Mouse (Mus musculus) testis, adult 2 months (tissue): ENCODE data around the gene Fstl4. TPM values are rescaled to one million over a fixed set of nuclear protein-coding genes. Genes with fewer than 3 reads are reported as not detected.

ENCODE experiments used
- H3K27ac ChIP-seq: fragments of 200-500 bp; 2 replicates; pipeline ENCODE4 v1.5.1; 2012; ENCODE audit warnings: low read depth, low read length; ENCODE audit not compliant: control insufficient read depth, insufficient read depth
- H3K27me3 ChIP-seq: fragments of 200-500 bp; 2 replicates; pipeline ENCODE4 v1.6.1; 2012; ENCODE audit warnings: mild to moderate bottlenecking, low read length, moderate library complexity; ENCODE audit not compliant: control insufficient read depth, insufficient read depth
- H3K36me3 ChIP-seq: fragments of 200-500 bp; 2 replicates; pipeline ENCODE4 v1.6.1; 2012; ENCODE audit warnings: mild to moderate bottlenecking, low read length; ENCODE audit not compliant: control insufficient read depth, insufficient read depth
- H3K4me1 ChIP-seq: fragments of 200-500 bp; 2 replicates; pipeline ENCODE4 v1.6.1; 2012; ENCODE audit warnings: low read length; ENCODE audit not compliant: control insufficient read depth, insufficient read depth
- H3K4me3 ChIP-seq: fragments of 200-500 bp; 2 replicates; pipeline ENCODE4 v1.5.1; 2012; ENCODE audit warnings: low read depth, mild to moderate bottlenecking, low read length, moderate library complexity, mixed read lengths; ENCODE audit not compliant: control insufficient read depth
- CTCF ChIP-seq: fragments of 200-500 bp; IDR thresholded peaks from 2 replicates; pipeline ENCODE4 v1.5.1; 2012; ENCODE audit warnings: low read depth, mild to moderate bottlenecking, inconsistent platforms, low read length, moderate library complexity; ENCODE audit not compliant: control insufficient read depth, insufficient read depth, insufficient replicate concordance
- POLR2A ChIP-seq: fragments of 200-500 bp; IDR thresholded peaks from 2 replicates; pipeline ENCODE4 v1.6.1; 2012; ENCODE audit warnings: low read depth, mild to moderate bottlenecking, inconsistent platforms, low read length, moderate library complexity; ENCODE audit not compliant: control insufficient read depth
- polyA plus RNA-seq: library from polyadenylated mRNA; depleted of rRNA; stranded (reverse); fragments of >200 nt; gene quantifications from 2 replicates; pipeline ENCODE4 v1.2.3, GENCODE M21; 2012

Gene Fstl4
- polyA plus RNA-seq, 1 experiment, result 0.22 TPM

DNA sequence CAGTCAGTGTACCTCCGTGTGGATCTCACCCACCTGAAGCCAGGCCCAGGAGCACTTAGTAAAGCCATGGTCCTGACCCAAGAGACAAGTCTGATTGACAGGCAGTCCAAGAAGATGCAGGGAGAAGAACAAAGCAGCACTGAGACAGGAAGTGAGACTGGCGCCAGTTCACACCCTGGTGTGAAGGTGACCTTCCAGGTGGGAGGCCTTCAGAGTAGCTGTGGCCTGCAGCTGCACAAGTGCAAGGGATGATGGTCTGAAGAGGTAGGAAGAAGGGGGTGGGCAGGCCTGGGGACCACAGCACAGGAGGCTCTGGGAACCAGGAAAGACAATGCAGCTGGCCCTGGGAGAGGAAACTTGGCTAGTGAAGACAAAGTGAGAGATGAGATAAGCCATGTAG lies 351.9 kb downstream of the Fstl4 start:
- Histone ChIP-seq H3K4me3 (no peak overlapping the region), H3K27me3 (no peaks in the 10 kb centered on the region), H3K27ac (no peak overlapping the region), H3K4me1 (no peaks in the 10 kb centered on the region), H3K36me3 (no peaks in the 10 kb centered on the region)
- TF ChIP-seq POLR2A (no peak), CTCF (no peak)

GRCm38 (mm10) chr11:53118226-53118965 lies 354.0 kb downstream of the Fstl4 start:
- no peaks in the 10 kb centered on the region for H3K27me3 ChIP-seq
- H3K27ac ChIP-seq, result no peak overlapping the region
- no peaks in the 10 kb centered on the region for H3K36me3 ChIP-seq
- no peak overlapping the region for H3K4me3 ChIP-seq
- no peaks in the 10 kb centered on the region for H3K4me1 ChIP-seq
- TF ChIP-seq POLR2A, result no peak
- no peak for TF ChIP-seq CTCF

DNA sequence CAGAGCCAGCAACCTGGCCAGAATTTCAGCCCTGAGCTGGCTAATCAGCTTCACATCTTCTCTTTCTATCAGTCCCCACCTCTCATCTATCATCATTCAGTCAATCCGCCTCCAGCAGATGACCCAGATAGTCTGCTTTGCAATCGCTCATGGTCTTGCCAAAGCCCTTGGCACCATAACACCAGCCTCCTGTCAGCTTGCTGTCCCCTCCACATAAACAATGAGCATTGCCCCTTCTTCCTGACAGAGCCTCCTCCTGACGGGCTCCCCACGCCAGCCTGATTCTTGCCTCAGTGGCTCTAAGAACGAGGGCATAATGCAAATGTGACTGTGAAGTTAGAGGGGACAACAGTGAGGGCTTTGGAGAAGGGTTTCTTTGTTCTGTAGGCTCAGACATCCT lies 355.5 kb downstream of the Fstl4 start:
- H3K27me3 ChIP-seq, result no peaks in the 10 kb centered on the region
- H3K36me3 ChIP-seq, result no peaks in the 10 kb centered on the region
- H3K4me3 ChIP-seq, result no peak overlapping the region
- no peak for TF ChIP-seq POLR2A
- TF ChIP-seq CTCF, result no peak
- no peak overlapping the region for H3K27ac ChIP-seq
- no peaks in the 10 kb centered on the region for H3K4me1 ChIP-seq

GRCm38 (mm10) chr11:53121208-53121607 lies 356.8 kb downstream of the Fstl4 start:
- TF ChIP-seq POLR2A (no peak), CTCF (no peak)
- H3K36me3 ChIP-seq, result no peaks in the 10 kb centered on the region
- H3K4me1 ChIP-seq, result no peaks in the 10 kb centered on the region
- H3K27ac ChIP-seq, result no peak overlapping the region
- H3K4me3 ChIP-seq, result no peak overlapping the region
- no peaks in the 10 kb centered on the region for H3K27me3 ChIP-seq

GRCm38 (mm10) chr11:53124799-53125198 lies 360.4 kb downstream of the Fstl4 start:
- H3K27ac ChIP-seq, result no peak overlapping the region
- no peak for TF ChIP-seq POLR2A
- TF ChIP-seq CTCF, result no peak
- H3K4me3 ChIP-seq, result no peak overlapping the region
- H3K27me3 ChIP-seq, result no peaks in the 10 kb centered on the region
- H3K4me1 ChIP-seq, result no peaks in the 10 kb centered on the region
- H3K36me3 ChIP-seq, result no peaks in the 10 kb centered on the region

DNA sequence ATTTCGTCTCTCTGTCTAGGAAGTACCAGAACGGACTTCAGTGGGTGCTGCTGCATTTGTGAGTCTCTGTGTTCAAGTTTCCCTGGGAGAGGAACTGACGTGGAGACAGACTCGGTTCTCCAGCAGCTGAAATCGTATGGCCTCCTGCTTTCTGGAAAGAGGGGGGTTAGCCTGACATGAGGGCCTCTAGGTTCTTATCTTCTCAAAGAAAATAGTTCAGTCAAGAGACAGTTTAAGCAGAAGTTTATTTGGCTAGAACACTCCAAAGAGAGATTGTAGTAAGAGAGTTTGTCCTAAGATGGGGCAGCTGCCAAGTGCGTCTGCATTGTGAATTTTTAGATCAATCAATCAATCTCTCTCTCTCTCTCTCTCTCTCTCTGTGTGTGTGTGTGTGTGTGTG lies 362.2 kb downstream of the Fstl4 start:
- Histone ChIP-seq H3K27ac (no peak overlapping the region), H3K36me3 (no peaks in the 10 kb centered on the region), H3K4me3 (no peak overlapping the region), H3K4me1 (no peaks in the 10 kb centered on the region), H3K27me3 (no peaks in the 10 kb centered on the region)
- TF ChIP-seq POLR2A (no peak), CTCF (no peak)

DNA sequence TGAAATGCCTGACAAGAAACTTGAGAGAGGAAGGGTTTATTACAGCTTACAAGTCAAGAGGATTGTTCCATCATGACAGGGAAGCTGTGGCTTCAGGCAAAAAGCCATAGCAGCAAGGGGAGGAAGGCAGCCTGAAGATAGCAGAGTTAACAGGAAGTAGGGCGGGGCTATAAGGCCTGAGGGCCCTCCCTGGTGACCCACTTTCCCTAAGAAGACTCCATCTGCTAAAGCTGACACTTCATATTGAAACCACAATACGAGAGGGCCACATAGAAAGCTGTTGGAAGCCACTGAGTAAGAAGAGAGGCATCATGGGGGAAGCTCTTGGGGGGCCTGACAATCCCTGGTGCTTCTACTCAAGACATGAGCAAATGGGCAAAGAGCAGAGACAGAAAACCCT lies 364.2 kb downstream of the Fstl4 start:
- no peak overlapping the region for H3K27ac ChIP-seq
- H3K4me3 ChIP-seq, result no peak overlapping the region
- H3K36me3 ChIP-seq, result no peaks in the 10 kb centered on the region
- no peak for TF ChIP-seq POLR2A
- no peak for TF ChIP-seq CTCF
- no peaks in the 10 kb centered on the region for H3K27me3 ChIP-seq
- no peaks in the 10 kb centered on the region for H3K4me1 ChIP-seq

- no peak overlapping the region for H3K4me3 ChIP-seq
These were observed 368.1 kb downstream of the Fstl4 start for GRCm38 (mm10) chr11:53132406-53133035.

More at GRCm38 (mm10) chr11:53132406-53133035, 368.1 kb downstream of the Fstl4 start:
- H3K4me1 ChIP-seq, result no peaks in the 10 kb centered on the region
- no peak overlapping the region for H3K27ac ChIP-seq
- no peak for TF ChIP-seq CTCF
- no peak for TF ChIP-seq POLR2A
- H3K27me3 ChIP-seq, result no peaks in the 10 kb centered on the region
- H3K36me3 ChIP-seq, result no peaks in the 10 kb centered on the region
